Mouse (Mus musculus) left cerebral cortex, postnatal 4 days (tissue): ENCODE measurements around the gene Abhd6. TPM values are rescaled to one million over a fixed set of nuclear protein-coding genes. Genes with fewer than 3 reads are reported as not detected.

Experiments used
- DNase-seq: peaks from one replicate; pipeline ENCODE4 v3.0.0-alpha.2; 2022
- intact Hi-C: fragments of 180-260 bp; cut with DNase I; formaldehyde crosslinking; loops from one replicate; pipeline ENCODE4 v1.15.1; 2025
- total RNA-seq, 2 experiments: library from RNA; stranded (reverse); gene quantifications; 2 replicates each; pipeline ENCODE4 v1.2.3; 2021

Abhd6 gene
- 10 to 100 TPM; 25.5 to 27.3 TPM for total RNA-seq

GRCm38 (mm10) chr14:8002432-8003092 is at the start of gene Abhd6:
Gene Abhd6 (plus strand): TSS chr14:8002902.
- intact Hi-C loops = loop anchor here (5.0 kb wide), 1 partner anchor 40 kb away; no protein-coding TSS in a partner anchor
- DNase-seq = peak; percentile 87

GRCm38 (mm10) chr14:7954071-7954471 is 48.6 kb upstream of the Abhd6 start:
- no peak for DNase-seq
- intact Hi-C loops = no loop called here

- intact Hi-C loops = no loop called here
- DNase-seq = no peak
Observed at GRCm38 (mm10) chr14:7956427-7956826, 46.3 kb upstream of the Abhd6 start.

GRCm38 (mm10) chr14:7957049-7957448 is 45.7 kb upstream of the Abhd6 start, which contains the start of gene Gm45521:
Gene Gm45521 (plus strand): TSS chr14:7957288.
- intact Hi-C loops = no loop called here
- DNase-seq = no peak

- intact Hi-C loops = loop anchor here (10.0 kb wide), 1 partner anchor 384 kb away; no protein-coding TSS in a partner anchor
- DNase-seq = peak; percentile 49
Observed at GRCm38 (mm10) chr14:7960616-7961015, 42.1 kb upstream of the Abhd6 start.

GRCm38 (mm10) chr14:7961714-7962113 is 41.0 kb upstream of the Abhd6 start:
- intact Hi-C loops = loop anchor here (10.0 kb wide), 1 partner anchor 383 kb away; no protein-coding TSS in a partner anchor
- no peak for DNase-seq

- intact Hi-C loops = loop anchor here (10.0 kb wide), 1 partner anchor 382 kb away; no protein-coding TSS in a partner anchor
- DNase-seq = no peak
Observed at GRCm38 (mm10) chr14:7962626-7963025, 40.1 kb upstream of the Abhd6 start.

GRCm38 (mm10) chr14:7963160-7963559 is 39.5 kb upstream of the Abhd6 start:
- intact Hi-C loops = loop anchor here (10.0 kb wide), 1 partner anchor 382 kb away; no protein-coding TSS in a partner anchor
- no peak for DNase-seq

GRCm38 (mm10) chr14:7964219-7964889 is 38.3 kb upstream of the Abhd6 start:
- intact Hi-C loops = loop anchor here (2.0 to 10.0 kb wide), 2 partner anchors 80 to 380 kb away; no protein-coding TSS in a partner anchor

GRCm38 (mm10) chr14:7971889-7972493 is 30.7 kb upstream of the Abhd6 start:
- no peak for DNase-seq
- intact Hi-C loops = no loop called here

More at GRCm38 (mm10) chr14:7964219-7964889, 38.3 kb upstream of the Abhd6 start:
- peak; percentile 58 for DNase-seq

GRCm38 (mm10) chr14:7974643-7975042 is 28.1 kb upstream of the Abhd6 start:
- DNase-seq = no peak
- intact Hi-C loops = no loop called here

GRCm38 (mm10) chr14:7975177-7975576 is 27.5 kb upstream of the Abhd6 start:
- DNase-seq = no peak
- intact Hi-C loops = no loop called here

- no peak for DNase-seq
- intact Hi-C loops = no loop called here
Observed at GRCm38 (mm10) chr14:7977471-7977870, 25.2 kb upstream of the Abhd6 start.

GRCm38 (mm10) chr14:7978183-7978582 is 24.5 kb upstream of the Abhd6 start:
- DNase-seq = no peak
- intact Hi-C loops = no loop called here

GRCm38 (mm10) chr14:7981226-7981625 is 21.5 kb upstream of the Abhd6 start:
- DNase-seq = no peak
- intact Hi-C loops = no loop called here

GRCm38 (mm10) chr14:7986913-7987312 is 15.8 kb upstream of the Abhd6 start:
- intact Hi-C loops = no loop called here
- no peak for DNase-seq

GRCm38 (mm10) chr14:7989371-7989770 is 13.3 kb upstream of the Abhd6 start:
- no peak for DNase-seq
- intact Hi-C loops = no loop called here

GRCm38 (mm10) chr14:7989961-7990360 is 12.7 kb upstream of the Abhd6 start:
- no peak for DNase-seq
- intact Hi-C loops = no loop called here

GRCm38 (mm10) chr14:7991108-7991776 is 11.5 kb upstream of the Abhd6 start:
- intact Hi-C loops = no loop called here
- DNase-seq = no peak

GRCm38 (mm10) chr14:7992158-7992557 is 10.5 kb upstream of the Abhd6 start:
- intact Hi-C loops = no loop called here
- DNase-seq = no peak

GRCm38 (mm10) chr14:7994271-7994767 is 8.4 kb upstream of the Abhd6 start, which contains the start of gene Dnase1l3:
Gene Dnase1l3 (minus strand): TSS chr14:7994573.
- peak; percentile 25 for DNase-seq
- intact Hi-C loops = no loop called here
